Mouse (Mus musculus) CH12.LX (cell line): ENCODE data around the gene Galk1.

Experiments used
- BHLHE40 ChIP-seq: IDR thresholded peaks from 2 replicates; pipeline ENCODE4 v1.6.1; 2011; ENCODE audit warnings: mild to moderate bottlenecking, low read depth, low read length, improper control_type of control experiment
- CHD2 ChIP-seq: IDR thresholded peaks from 2 replicates; pipeline ENCODE4 v1.6.1; 2011; ENCODE audit warnings: low read length, improper control_type of control experiment
- CTCF ChIP-seq, 2 experiments: IDR thresholded peaks in 1 of 2; conservative IDR thresholded peaks in 1 of 2; 2 replicates each; pipeline ENCODE4 v1.5.1; 2011 to 2012; ENCODE audit warnings: low read depth in 2 of 2, low read length in 2 of 2, improper control_type of control experiment in 1 of 2, inconsistent platforms in 1 of 2, mild to moderate bottlenecking in 1 of 2, moderate library complexity in 1 of 2
- KAT2A ChIP-seq: IDR thresholded peaks from 2 replicates; pipeline ENCODE4 v1.6.1; 2012; ENCODE audit warnings: low read length, improper control_type of control experiment, inconsistent platforms; ENCODE audit not compliant: insufficient replicate concordance
- MAX ChIP-seq: IDR thresholded peaks from 2 replicates; pipeline ENCODE4 v1.6.1; 2011; ENCODE audit warnings: low read length, improper control_type of control experiment
- POLR2A ChIP-seq: IDR thresholded peaks from 2 replicates; pipeline ENCODE4 v1.6.1; 2011; ENCODE audit warnings: low read depth, mild to moderate bottlenecking, improper control_type of control experiment, low read length
- ZC3H11A ChIP-seq: IDR thresholded peaks from 2 replicates; pipeline ENCODE4 v1.6.1; 2012; ENCODE audit warnings: low read depth, mild to moderate bottlenecking, inconsistent platforms, low read length, improper control_type of control experiment

DNA sequence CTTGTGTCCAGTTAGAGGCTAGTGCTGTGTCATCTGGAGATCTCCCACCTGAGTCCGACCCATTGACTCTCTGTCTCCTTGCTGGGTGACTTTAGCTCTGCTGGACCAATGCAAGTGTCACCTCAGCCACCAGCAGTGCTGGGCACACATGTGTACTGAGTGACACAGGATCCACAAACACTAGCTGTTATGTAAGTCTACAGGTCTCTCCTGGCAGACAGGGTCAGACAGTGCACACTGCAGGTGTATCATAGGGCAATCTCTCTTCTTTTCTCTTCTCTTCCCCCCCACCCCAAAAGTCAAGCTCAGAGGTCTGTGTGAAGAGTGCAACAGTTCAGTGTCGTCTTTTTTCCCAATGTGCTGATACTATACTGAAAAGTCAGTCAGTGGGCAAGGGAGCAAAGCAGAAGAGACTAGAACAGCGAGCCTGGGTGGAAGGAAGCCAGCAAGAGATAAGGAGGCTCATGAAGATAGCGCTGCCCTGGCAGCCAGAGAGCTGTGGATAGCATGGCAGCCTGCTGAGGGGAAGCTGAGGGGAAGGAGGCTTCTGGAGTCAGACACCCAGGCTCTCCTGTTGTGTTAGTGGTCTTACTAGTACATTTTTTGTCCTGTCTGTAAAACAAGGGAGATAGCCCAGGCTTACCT is 44.8 kb upstream of the Galk1 start:
- no peak for TF ChIP-seq POLR2A
- TF ChIP-seq BHLHE40 = no peak
- no peak for TF ChIP-seq CTCF (conservative IDR thresholded peaks at IDR 0.05 in 1 of 2, IDR thresholded peaks at IDR 0.05 in 1 of 2; ENCODE audit: low read depth in 2 of 2, low read length in 2 of 2)
- no peak for TF ChIP-seq KAT2A
- TF ChIP-seq CHD2 = no peak
- TF ChIP-seq ZC3H11A = no peak
- no peak for TF ChIP-seq MAX
